Mouse (Mus musculus) stomach, embryonic 14.5 days (tissue): ENCODE measurements at regions not wholly inside any gene's neighbourhood (a gene's known extent, or its start where the extent isn't known, plus 50 kb on each side); places are given as distances from the start of the nearest gene placed in this dataset.
A peak's percentile ranks its signal among the peaks of the same experiment; 100 is the strongest.

Experiments used
- ATAC-seq: fragments of 200-750 bp; cut with Nextera tagmentation; 2 replicates; pipeline ENCODE4 v1.8.0; 2017; ENCODE audit warnings: low read depth, moderate TSS enrichment; ENCODE audit not compliant: insufficient number of reproducible peaks, insufficient read depth, low FRiP score
- H3K27ac ChIP-seq: fragments of 300-500 bp; sonication (generic); 2 replicates; pipeline ENCODE4 v1.5.1; 2014; ENCODE audit warnings: mild to moderate bottlenecking, low read length, moderate library complexity, mixed read lengths
- H3K27me3 ChIP-seq: fragments of 300-500 bp; sonication (generic); 2 replicates; pipeline ENCODE4 v1.6.1; 2014; ENCODE audit warnings: low read length, control low read depth, mixed read lengths; ENCODE audit not compliant: control insufficient read depth, insufficient read depth
- H3K36me3 ChIP-seq: fragments of 300-500 bp; sonication (generic); 2 replicates; pipeline ENCODE4 v1.6.1; 2014; ENCODE audit warnings: mild to moderate bottlenecking, control low read depth, low read length, moderate library complexity, mixed read lengths; ENCODE audit not compliant: control insufficient read depth, insufficient read depth
- H3K4me1 ChIP-seq: fragments of 300-500 bp; sonication (generic); 2 replicates; pipeline ENCODE4 v1.6.1; 2014; ENCODE audit warnings: low read length, control low read depth, mixed read lengths; ENCODE audit not compliant: control insufficient read depth, insufficient read depth
- H3K4me2 ChIP-seq: fragments of 300-500 bp; sonication (generic); replicated peaks from 2 replicates; pipeline ENCODE4 v1.6.1; 2014; ENCODE audit warnings: low read depth, low read length, control low read depth
- H3K4me3 ChIP-seq: fragments of 300-500 bp; sonication (generic); 2 replicates; pipeline ENCODE4 v1.5.1; 2014; ENCODE audit warnings: low read depth, low read length, control low read depth
- H3K9ac ChIP-seq: fragments of 300-500 bp; sonication (generic); replicated peaks from 2 replicates; pipeline ENCODE4 v1.6.1; 2014; ENCODE audit warnings: low read depth, mild to moderate bottlenecking, control low read depth, low read length, moderate library complexity, mixed read lengths
- H3K9me3 ChIP-seq: fragments of 300-500 bp; sonication (generic); 2 replicates; pipeline ENCODE4 v1.6.1; 2016; ENCODE audit warnings: low read depth, low read length, control low read depth; ENCODE audit not compliant: control insufficient read depth
- WGBS: fragments of 180-500 bp; shearing (Covaris S2); extraction: QIAGEN DNeasy Blood & Tissue Kit; methylation state at CpG from one replicate; pipeline ENCODE4 v1.1.7; 2014; 5-methylcytosine and 5-hydroxymethylcytosine counted together

GRCm38 (mm10) chr14:108828668-108829067 lies 85.3 kb downstream of the Slitrk1 start:
- no peak overlapping the region for H3K27ac ChIP-seq
- H3K4me2 ChIP-seq: no peak overlapping the region
- no peaks in the 10 kb centered on the region for H3K9me3 ChIP-seq
- H3K36me3 ChIP-seq: no peaks in the 10 kb centered on the region
- H3K4me3 ChIP-seq: no peak overlapping the region
- no peak overlapping the region for H3K9ac ChIP-seq
- no peaks in the 10 kb centered on the region for H3K27me3 ChIP-seq
- 89% methylated on average over 3 of the region's 3 CpGs for whole genome bisulfite sequencing
- no peak for ATAC-seq
- no peaks in the 10 kb centered on the region for H3K4me1 ChIP-seq

DNA sequence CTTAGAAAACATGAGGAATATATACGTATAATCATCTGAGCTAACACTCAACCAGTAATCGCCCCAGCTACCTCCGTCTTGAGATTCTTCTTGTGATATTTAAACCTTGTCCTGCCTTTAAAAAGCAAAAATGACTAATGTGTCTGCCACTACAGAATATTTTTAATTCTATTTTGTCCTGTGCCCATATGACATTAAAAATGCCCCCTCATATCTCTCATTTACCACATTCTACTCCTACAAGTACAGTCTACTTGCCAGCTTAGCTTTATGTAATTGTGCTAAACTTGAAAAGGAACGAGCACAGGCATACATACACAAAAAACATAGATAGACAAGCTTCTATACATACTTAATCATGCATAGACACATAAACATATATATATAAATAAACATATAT lies 92.4 kb downstream of the Slitrk1 start:
- 88% methylated on average over 4 of the region's 4 CpGs for WGBS
- H3K4me1 ChIP-seq: no peaks in the 10 kb centered on the region

GRCm38 (mm10) chr14:108819370-108819769 lies 94.6 kb downstream of the Slitrk1 start:
- Histone ChIP-seq H3K4me2 (no peak overlapping the region), H3K9ac (no peak overlapping the region), H3K27ac (no peak overlapping the region), H3K4me1 (no peaks in the 10 kb centered on the region), H3K27me3 (no peaks in the 10 kb centered on the region), H3K9me3 (no peaks in the 10 kb centered on the region), H3K4me3 (no peak overlapping the region), H3K36me3 (no peaks in the 10 kb centered on the region)
- ATAC-seq: no peak
- WGBS: 57% methylated on average over 1 of the region's 1 CpGs

More for the DNA sequence above, 92.4 kb downstream of the Slitrk1 start:
- no peak overlapping the region for H3K9ac ChIP-seq
- H3K36me3 ChIP-seq: no peaks in the 10 kb centered on the region
- no peak overlapping the region for H3K27ac ChIP-seq
- H3K9me3 ChIP-seq: no peaks in the 10 kb centered on the region
- no peak overlapping the region for H3K4me2 ChIP-seq
- ATAC-seq: no peak
- H3K27me3 ChIP-seq: no peaks in the 10 kb centered on the region
- H3K4me3 ChIP-seq: no peak overlapping the region

- Histone ChIP-seq H3K4me2 (no peak overlapping the region), H3K27me3 (no peaks in the 10 kb centered on the region), H3K36me3 (no peaks in the 10 kb centered on the region), H3K9ac (no peak overlapping the region), H3K27ac (no peak overlapping the region), H3K4me3 (no peak overlapping the region), H3K9me3 (no peaks in the 10 kb centered on the region), H3K4me1 (no peaks in the 10 kb centered on the region)
- WGBS: 59% methylated on average over 5 of the region's 5 CpGs
- no peak for ATAC-seq
Measured at GRCm38 (mm10) chr14:108805394-108805982, 108.5 kb downstream of the Slitrk1 start.

DNA sequence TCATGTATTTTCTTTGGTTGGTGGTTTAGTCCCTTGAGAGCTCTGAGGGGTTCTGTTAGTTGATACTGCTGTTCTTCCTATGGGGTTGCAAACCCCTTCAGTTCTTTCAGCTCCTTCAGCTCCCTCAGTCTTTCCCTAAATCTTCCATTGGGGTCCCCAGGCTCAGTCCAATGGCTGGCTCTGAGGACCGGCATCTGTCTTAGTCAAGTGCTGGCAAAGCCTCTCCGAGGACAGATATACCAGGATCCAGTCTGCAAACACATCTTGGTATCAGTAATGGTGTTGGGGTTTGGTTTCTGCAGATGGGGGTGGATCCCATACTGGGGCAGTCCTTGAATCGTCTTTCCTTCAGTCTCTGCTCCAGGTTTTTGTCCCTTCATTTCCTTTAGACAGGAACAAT lies 115.1 kb downstream of the Slitrk1 start:
- 80% methylated on average over 3 of the region's 3 CpGs for WGBS
- H3K27ac ChIP-seq: no peak overlapping the region
- no peaks in the 10 kb centered on the region for H3K36me3 ChIP-seq
- H3K9me3 ChIP-seq: no peaks in the 10 kb centered on the region
- H3K4me2 ChIP-seq: no peak overlapping the region
- ATAC-seq: no peak
- no peaks in the 10 kb centered on the region for H3K4me1 ChIP-seq
- H3K4me3 ChIP-seq: no peak overlapping the region
- no peaks in the 10 kb centered on the region for H3K27me3 ChIP-seq
- no peak overlapping the region for H3K9ac ChIP-seq

DNA sequence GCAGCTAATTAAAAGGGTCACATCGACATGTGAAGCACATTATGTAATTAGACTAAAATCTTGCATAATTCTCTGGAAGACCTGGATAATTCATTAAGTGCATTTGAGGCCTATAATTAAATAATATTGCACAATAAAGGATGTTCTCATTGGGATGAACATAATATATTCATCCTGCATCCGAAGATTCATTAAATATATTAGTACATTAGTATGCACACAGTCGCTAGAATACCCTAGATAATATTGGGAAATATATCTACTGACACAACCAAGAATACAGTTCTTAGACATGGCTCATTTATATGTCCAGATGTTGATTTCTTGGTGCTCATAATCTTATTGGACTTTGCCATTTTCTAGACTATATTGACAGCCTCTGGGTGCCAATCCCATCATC lies 121.5 kb downstream of the Slitrk1 start:
- H3K36me3 ChIP-seq: no peaks in the 10 kb centered on the region
- 90% methylated on average over 3 of the region's 3 CpGs for WGBS
- no peak for ATAC-seq

DNA sequence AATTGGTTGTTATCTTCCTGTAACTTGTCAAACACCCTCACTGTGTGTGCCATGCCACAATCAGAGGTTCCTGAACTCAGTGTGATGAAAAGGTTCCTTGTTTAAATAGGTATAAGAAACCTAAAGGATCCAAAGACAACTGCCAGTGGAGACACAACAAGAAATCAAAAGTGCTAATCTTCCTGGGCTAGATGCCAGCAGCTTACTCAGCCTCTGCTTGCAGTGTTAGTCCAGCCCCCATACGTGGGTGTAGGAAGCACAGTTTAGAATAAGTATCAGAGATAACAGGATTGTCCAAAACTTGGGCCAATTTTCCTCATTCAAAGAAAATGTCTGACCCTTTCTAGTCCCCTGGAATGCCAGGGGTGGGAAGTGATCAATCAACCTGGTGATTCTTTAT lies 122.7 kb downstream of the Slitrk1 start:
- no peak overlapping the region for H3K4me2 ChIP-seq
- no peaks in the 10 kb centered on the region for H3K27me3 ChIP-seq
- WGBS: 28% methylated on average over 1 of the region's 1 CpGs
- no peaks in the 10 kb centered on the region for H3K4me1 ChIP-seq
- H3K36me3 ChIP-seq: no peaks in the 10 kb centered on the region
- no peaks in the 10 kb centered on the region for H3K9me3 ChIP-seq
- ATAC-seq: no peak
- no peak overlapping the region for H3K27ac ChIP-seq
- H3K4me3 ChIP-seq: no peak overlapping the region
- no peak overlapping the region for H3K9ac ChIP-seq

More for the DNA sequence above, 121.5 kb downstream of the Slitrk1 start:
- H3K4me1 ChIP-seq: no peaks in the 10 kb centered on the region
- H3K9ac ChIP-seq: no peak overlapping the region
- no peaks in the 10 kb centered on the region for H3K27me3 ChIP-seq
- H3K9me3 ChIP-seq: no peaks in the 10 kb centered on the region
- H3K4me2 ChIP-seq: no peak overlapping the region
- no peak overlapping the region for H3K4me3 ChIP-seq
- no peak overlapping the region for H3K27ac ChIP-seq

DNA sequence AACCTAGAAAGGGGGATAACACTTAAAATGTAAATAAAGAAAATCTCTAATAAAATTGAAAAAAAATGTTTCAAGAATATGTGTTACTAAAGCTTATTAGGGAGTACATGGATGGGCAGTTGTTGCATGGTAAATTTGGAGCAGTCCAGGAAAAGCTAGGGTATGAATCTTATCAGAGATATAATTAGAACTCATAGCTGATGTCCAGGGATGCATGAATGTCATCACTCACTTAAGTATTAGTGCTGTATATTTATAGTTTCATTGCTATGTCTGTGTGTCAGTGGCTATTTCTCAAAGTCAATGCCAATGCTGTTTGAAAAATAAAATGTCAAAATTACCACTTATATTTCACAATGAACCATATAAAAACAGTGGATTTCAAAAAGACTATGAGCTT lies 165.2 kb downstream of the Slitrk1 start:
- no peaks in the 10 kb centered on the region for H3K27me3 ChIP-seq
- H3K4me1 ChIP-seq: no peaks in the 10 kb centered on the region
- H3K27ac ChIP-seq: no peak overlapping the region
- H3K4me2 ChIP-seq: no peak overlapping the region
- no peaks in the 10 kb centered on the region for H3K9me3 ChIP-seq
- ATAC-seq: no peak
- H3K4me3 ChIP-seq: no peak overlapping the region
- H3K9ac ChIP-seq: no peak overlapping the region
- no peaks in the 10 kb centered on the region for H3K36me3 ChIP-seq

DNA sequence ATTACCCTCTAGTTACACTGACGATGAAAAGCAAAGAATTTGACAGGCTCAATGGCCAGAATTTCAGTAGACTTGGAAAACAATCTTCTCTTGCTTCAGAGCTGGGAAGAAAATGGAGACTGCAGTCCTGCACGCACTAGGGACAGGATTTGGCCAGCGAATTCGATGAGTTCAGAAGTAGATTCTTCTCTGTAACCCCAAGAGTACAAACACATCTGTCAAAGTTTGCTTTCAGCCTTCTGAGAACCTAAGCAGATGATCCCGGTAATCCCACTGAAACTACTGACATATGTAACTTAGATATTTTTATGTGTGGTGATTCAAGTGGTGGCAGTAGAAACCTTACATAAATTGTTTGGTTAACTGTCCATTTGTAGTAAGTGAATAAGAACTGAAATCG lies 202.1 kb downstream of the Slitrk1 start:
- Histone ChIP-seq H3K27me3 (no peaks in the 10 kb centered on the region), H3K9me3 (no peaks in the 10 kb centered on the region), H3K4me2 (no peak overlapping the region), H3K9ac (no peak overlapping the region), H3K27ac (no peak overlapping the region), H3K4me1 (no peaks in the 10 kb centered on the region), H3K36me3 (no peaks in the 10 kb centered on the region), H3K4me3 (no peak overlapping the region)
- peak; percentile 67; the same call in 1 of the 2 replicates for ATAC-seq
- 35% methylated on average over 6 of the region's 6 CpGs for WGBS
